Mouse (Mus musculus) stomach, postnatal 0 days (tissue): ENCODE data around the gene Zzef1.

Experiments used
- CTCF ChIP-seq: IDR thresholded peaks from 2 replicates; pipeline ENCODE4 v1.5.1; 2016; ENCODE audit warnings: antibody characterized with exemption, low read depth, mild to moderate bottlenecking, moderate library complexity
- EP300 ChIP-seq: optimal IDR thresholded peaks from 2 replicates; pipeline ENCODE3; 2016; ENCODE audit warnings: antibody characterized with exemption

- TF ChIP-seq CTCF (no peak), EP300 (no peak)
These were observed 157.1 kb downstream of the Zzef1 start for GRCm38 (mm10) chr11:72953116-72953439.
